Mouse (Mus musculus): Measurements from ENCODE around the gene Dupd1.

Gene Dupd1

GRCm38 (mm10) chr14:21722021-21722698, 7.8 kb upstream of the Dupd1 start:
- no peak for DNase-seq (ENCODE audit: low read depth, low spot score)

- DNase-seq (ENCODE audit: low read depth, low spot score) = no peak
Observed at GRCm38 (mm10) chr14:21720430-21721205, 6.2 kb upstream of the Dupd1 start.

GRCm38 (mm10) chr14:21719646-21720383, 5.4 kb upstream of the Dupd1 start:
- no peak for DNase-seq (ENCODE audit: low read depth, low spot score)

- DNase-seq (ENCODE audit: low read depth, low spot score) = no peak
Observed at GRCm38 (mm10) chr14:21711231-21711630, 3.1 kb downstream of the Dupd1 start.

- no peak for DNase-seq (ENCODE audit: low read depth, low spot score)
Observed at GRCm38 (mm10) chr14:21709545-21709944, 4.8 kb downstream of the Dupd1 start.

- no peak for DNase-seq (ENCODE audit: low read depth, low spot score)
Observed at GRCm38 (mm10) chr14:21706759-21707571, 7.4 kb downstream of the Dupd1 start.

- no peak for DNase-seq (ENCODE audit: low read depth, low spot score)
Observed at GRCm38 (mm10) chr14:21705462-21705861, 8.9 kb downstream of the Dupd1 start.

- no peak for DNase-seq (ENCODE audit: low read depth, low spot score)
Observed at GRCm38 (mm10) chr14:21703255-21703654, 11.1 kb downstream of the Dupd1 start.

GRCm38 (mm10) chr14:21702691-21703090, 11.7 kb downstream of the Dupd1 start:
- no peak for DNase-seq (ENCODE audit: low read depth, low spot score)

- no peak for DNase-seq (ENCODE audit: low read depth, low spot score)
Observed at GRCm38 (mm10) chr14:21696186-21696830, 18.1 kb downstream of the Dupd1 start.

- no peak for DNase-seq (ENCODE audit: low read depth, low spot score)
Observed at GRCm38 (mm10) chr14:21695020-21695419, 19.4 kb downstream of the Dupd1 start.

GRCm38 (mm10) chr14:21691070-21691469, 23.3 kb downstream of the Dupd1 start:
- DNase-seq (ENCODE audit: low read depth, low spot score) = no peak

GRCm38 (mm10) chr14:21686376-21687279, 27.7 kb downstream of the Dupd1 start:
- DNase-seq (ENCODE audit: low read depth, low spot score) = no peak

GRCm38 (mm10) chr14:21685411-21686146, 28.8 kb downstream of the Dupd1 start:
- DNase-seq (ENCODE audit: low read depth, low spot score) = no peak

- no peak for DNase-seq (ENCODE audit: low read depth, low spot score)
Observed at GRCm38 (mm10) chr14:21683834-21684233, 30.5 kb downstream of the Dupd1 start.

- peak; percentile 72 for DNase-seq (ENCODE audit: low read depth, low spot score)
Observed at GRCm38 (mm10) chr14:21682681-21683129, 31.7 kb downstream of the Dupd1 start.

GRCm38 (mm10) chr14:21679631-21680201, 34.7 kb downstream of the Dupd1 start:
- peak; percentile 82 for DNase-seq (ENCODE audit: low read depth, low spot score)

- peak; percentile 72 for DNase-seq (ENCODE audit: low read depth, low spot score)
Observed at GRCm38 (mm10) chr14:21678509-21679285, 35.7 kb downstream of the Dupd1 start.

Measured in forelimb bud, embryonic 11.5 days (tissue).